Mouse (Mus musculus) heart, embryonic 15.5 days (tissue): ENCODE measurements at regions not wholly inside any gene's neighbourhood (a gene's known extent, or its start where the extent isn't known, plus 50 kb on each side); places are given as distances from the start of the nearest gene placed in this dataset.
A peak's percentile ranks its signal among the peaks of the same experiment; 100 is the strongest.

Source experiments
- ATAC-seq: fragments of 200-750 bp; cut with Nextera tagmentation; replicated peaks from 2 replicates; pipeline ENCODE4 v1.8.0; 2017; ENCODE audit warnings: low read depth, moderate TSS enrichment; ENCODE audit not compliant: insufficient number of reproducible peaks, insufficient read depth, low FRiP score
- H3K27ac ChIP-seq: fragments of 300-500 bp; sonication (generic); 2 replicates; pipeline ENCODE4 v1.5.1; 2015; ENCODE audit warnings: mild to moderate bottlenecking, inconsistent platforms
- H3K27me3 ChIP-seq: fragments of 300-500 bp; sonication (generic); 2 replicates; pipeline ENCODE4 v1.6.1; 2015; ENCODE audit warnings: inconsistent platforms
- H3K36me3 ChIP-seq: fragments of 300-500 bp; sonication (generic); 2 replicates; pipeline ENCODE4 v1.6.1; 2015; ENCODE audit warnings: mild to moderate bottlenecking, inconsistent platforms
- H3K4me1 ChIP-seq: fragments of 300-500 bp; sonication (generic); replicated peaks from 2 replicates; pipeline ENCODE4 v1.6.1; 2015; ENCODE audit warnings: inconsistent platforms
- H3K4me2 ChIP-seq: fragments of 300-500 bp; sonication (generic); 2 replicates; pipeline ENCODE4 v1.6.1; 2015; ENCODE audit warnings: inconsistent platforms, mild to moderate bottlenecking, moderate library complexity
- H3K4me3 ChIP-seq: fragments of 300-500 bp; sonication (generic); 2 replicates; pipeline ENCODE4 v1.5.1; 2015; ENCODE audit warnings: mild to moderate bottlenecking, inconsistent platforms
- H3K9ac ChIP-seq: fragments of 300-500 bp; sonication (generic); 2 replicates; pipeline ENCODE4 v1.6.1; 2015; ENCODE audit warnings: mild to moderate bottlenecking, inconsistent platforms
- H3K9me3 ChIP-seq: fragments of 300-500 bp; sonication (generic); replicated peaks from 2 replicates; pipeline ENCODE4 v1.6.1; 2016; ENCODE audit warnings: inconsistent platforms
- WGBS: fragments of 180-500 bp; shearing (Covaris S2); methylation state at CpG from one replicate; pipeline ENCODE4 v1.1.7; 2015; ENCODE audit warnings: mixed read lengths; 5-methylcytosine and 5-hydroxymethylcytosine counted together

GRCm38 (mm10) chr3:143575737-143576136 lies 629.3 kb downstream of the Lmo4 start:
- ATAC-seq: no peak
- 90% methylated on average over 8 of the region's 8 CpGs for WGBS

GRCm38 (mm10) chr3:143574035-143574864 lies 630.8 kb downstream of the Lmo4 start:
- Histone ChIP-seq H3K9ac (no peak overlapping the region), H3K4me3 (no peak overlapping the region), H3K27ac (peak overlapping the region; percentile 19), H3K4me2 (no peak overlapping the region), H3K4me1 (peaks cover 5% of the 10 kb centered on the region; the same call in 1 of the 2 replicates), H3K36me3 (no peaks in the 10 kb centered on the region), H3K9me3 (no peaks in the 10 kb centered on the region), H3K27me3 (no peaks in the 10 kb centered on the region)
- WGBS: 30% methylated on average over 10 of the region's 10 CpGs
- ATAC-seq: 0 out of 2 replicates have a peak, but pooled peaks have one; percentile 43

More at GRCm38 (mm10) chr3:143575737-143576136, 629.3 kb downstream of the Lmo4 start:
- H3K9ac ChIP-seq: no peak overlapping the region
- H3K27ac ChIP-seq: no peak overlapping the region
- H3K4me3 ChIP-seq: no peak overlapping the region
- no peaks in the 10 kb centered on the region for H3K36me3 ChIP-seq
- peaks cover 5% of the 10 kb centered on the region; the same call in 1 of the 2 replicates for H3K4me1 ChIP-seq
- H3K9me3 ChIP-seq: no peaks in the 10 kb centered on the region
- no peaks in the 10 kb centered on the region for H3K27me3 ChIP-seq
- H3K4me2 ChIP-seq: no peak overlapping the region

- 72% methylated on average over 6 of the region's 6 CpGs for WGBS
- H3K36me3 ChIP-seq: no peaks in the 10 kb centered on the region
- H3K4me2 ChIP-seq: no peak overlapping the region
- H3K27me3 ChIP-seq: no peaks in the 10 kb centered on the region
- H3K4me1 ChIP-seq: peaks cover 4% of the 10 kb centered on the region; the same call in 1 of the 2 replicates
- H3K9me3 ChIP-seq: no peaks in the 10 kb centered on the region
- H3K4me3 ChIP-seq: no peak overlapping the region
- no peak for ATAC-seq
- H3K27ac ChIP-seq: no peak overlapping the region
- H3K9ac ChIP-seq: no peak overlapping the region
These were observed 635.1 kb downstream of the Lmo4 start for GRCm38 (mm10) chr3:143569930-143570329.

GRCm38 (mm10) chr3:143565067-143565466 lies 640.0 kb downstream of the Lmo4 start:
- no peak overlapping the region for H3K27ac ChIP-seq
- H3K4me3 ChIP-seq: no peak overlapping the region
- no peaks in the 10 kb centered on the region for H3K36me3 ChIP-seq
- no peak for ATAC-seq
- no peaks in the 10 kb centered on the region for H3K4me1 ChIP-seq
- 76% methylated on average over 4 of the region's 4 CpGs for WGBS
- no peak overlapping the region for H3K9ac ChIP-seq
- no peak overlapping the region for H3K4me2 ChIP-seq
- H3K9me3 ChIP-seq: no peaks in the 10 kb centered on the region
- no peaks in the 10 kb centered on the region for H3K27me3 ChIP-seq

- 53% methylated on average over 3 of the region's 3 CpGs for WGBS
These were observed 661.0 kb upstream of the Pkn2 start for GRCm38 (mm10) chr3:143542811-143543210.

GRCm38 (mm10) chr3:143527982-143528381 lies 646.2 kb upstream of the Pkn2 start:
- Histone ChIP-seq H3K27me3 (no peaks in the 10 kb centered on the region), H3K4me2 (no peak overlapping the region), H3K9me3 (no peaks in the 10 kb centered on the region), H3K36me3 (no peaks in the 10 kb centered on the region), H3K27ac (no peak overlapping the region), H3K4me3 (no peak overlapping the region), H3K4me1 (no peaks in the 10 kb centered on the region), H3K9ac (no peak overlapping the region)
- WGBS: 59% methylated on average over 4 of the region's 4 CpGs
- no peak for ATAC-seq

More at GRCm38 (mm10) chr3:143542811-143543210, 661.0 kb upstream of the Pkn2 start:
- H3K4me3 ChIP-seq: no peak overlapping the region
- H3K36me3 ChIP-seq: no peaks in the 10 kb centered on the region
- H3K4me1 ChIP-seq: no peaks in the 10 kb centered on the region
- no peak overlapping the region for H3K9ac ChIP-seq
- ATAC-seq: no peak
- H3K4me2 ChIP-seq: no peak overlapping the region
- H3K27me3 ChIP-seq: no peaks in the 10 kb centered on the region
- no peaks in the 10 kb centered on the region for H3K9me3 ChIP-seq
- no peak overlapping the region for H3K27ac ChIP-seq

- Histone ChIP-seq H3K4me1 (no peaks in the 10 kb centered on the region), H3K9ac (no peak overlapping the region), H3K4me2 (no peak overlapping the region), H3K27ac (no peak overlapping the region), H3K27me3 (no peaks in the 10 kb centered on the region), H3K4me3 (no peak overlapping the region), H3K36me3 (no peaks in the 10 kb centered on the region), H3K9me3 (no peaks in the 10 kb centered on the region)
- ATAC-seq: no peak
These were observed 645.5 kb upstream of the Pkn2 start for GRCm38 (mm10) chr3:143527274-143527673.

GRCm38 (mm10) chr3:143512517-143513249 lies 630.9 kb upstream of the Pkn2 start:
- ATAC-seq: no peak
- H3K4me3 ChIP-seq: no peak overlapping the region
- peaks cover 8% of the 10 kb centered on the region for H3K4me1 ChIP-seq
- H3K36me3 ChIP-seq: no peaks in the 10 kb centered on the region
- WGBS: 68% methylated on average over 6 of the region's 6 CpGs
- H3K9ac ChIP-seq: no peak overlapping the region
- H3K27ac ChIP-seq: no peak overlapping the region
- H3K4me2 ChIP-seq: no peak overlapping the region
- no peaks in the 10 kb centered on the region for H3K9me3 ChIP-seq
- no peaks in the 10 kb centered on the region for H3K27me3 ChIP-seq

GRCm38 (mm10) chr3:143509531-143509930 lies 627.7 kb upstream of the Pkn2 start:
- Histone ChIP-seq H3K9ac (no peak overlapping the region), H3K4me1 (peaks cover 8% of the 10 kb centered on the region), H3K36me3 (no peaks in the 10 kb centered on the region), H3K27me3 (no peaks in the 10 kb centered on the region), H3K4me3 (no peak overlapping the region), H3K9me3 (no peaks in the 10 kb centered on the region), H3K4me2 (no peak overlapping the region), H3K27ac (no peak overlapping the region)
- no peak for ATAC-seq
- 27% methylated on average over 5 of the region's 5 CpGs for WGBS

GRCm38 (mm10) chr3:143508280-143508679 lies 626.5 kb upstream of the Pkn2 start:
- ATAC-seq: no peak
- Histone ChIP-seq H3K4me3 (no peak overlapping the region), H3K36me3 (no peaks in the 10 kb centered on the region), H3K9ac (no peak overlapping the region), H3K9me3 (no peaks in the 10 kb centered on the region), H3K4me1 (peaks cover 8% of the 10 kb centered on the region), H3K4me2 (no peak overlapping the region), H3K27ac (no peak overlapping the region), H3K27me3 (no peaks in the 10 kb centered on the region)
- 51% methylated on average over 1 of the region's 1 CpGs for WGBS

GRCm38 (mm10) chr3:143501017-143501416 lies 619.2 kb upstream of the Pkn2 start:
- no peak for ATAC-seq
- 54% methylated on average over 2 of the region's 2 CpGs for WGBS

More at GRCm38 (mm10) chr3:143501017-143501416, 619.2 kb upstream of the Pkn2 start:
- Histone ChIP-seq H3K9ac (no peak overlapping the region), H3K36me3 (no peaks in the 10 kb centered on the region), H3K27me3 (no peaks in the 10 kb centered on the region), H3K4me2 (no peak overlapping the region), H3K9me3 (no peaks in the 10 kb centered on the region), H3K27ac (no peak overlapping the region), H3K4me1 (0 out of 2 replicates have a peak, but pooled peaks cover 3% of the 10 kb centered on the region), H3K4me3 (no peak overlapping the region)
